ENCODE assay signal across 8 mouse cellular contexts in the genomic region with DNA sequence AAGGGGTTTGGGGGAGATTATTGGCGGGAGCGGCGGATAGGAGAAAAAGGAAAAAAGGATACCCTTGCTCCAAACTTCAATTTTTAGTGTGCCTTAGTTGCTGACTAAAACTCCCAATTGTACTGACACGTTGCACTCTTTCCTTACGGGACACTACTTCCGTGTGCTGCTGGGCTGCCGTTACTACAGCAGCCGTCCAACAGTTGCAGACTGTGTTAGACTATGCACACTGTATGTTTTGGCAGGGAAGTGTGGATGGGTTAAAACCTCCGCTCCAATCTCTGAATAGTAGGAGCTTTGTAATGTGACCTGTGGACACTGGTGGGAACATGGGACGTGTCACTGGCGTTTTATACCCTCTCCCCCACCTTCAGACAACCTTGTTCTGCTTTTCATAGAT. TPM values are rescaled to one million over a fixed set of nuclear protein-coding genes. Genes with fewer than 3 reads are reported as not detected.
DNase-seq lines count a peak whose midpoint lies in the region; ATAC-seq lines count a peak whose summit lies in the region.

No protein-coding gene starts in this region.

- peak overlapping the region; percentile 99 for H3K4me2 ChIP-seq in heart, embryonic 16.5 days (ENCODE audit: low read depth, low read length)
- H3K4me2 ChIP-seq in limb, embryonic 15.5 days, result peak overlapping the region; percentile 97
- H3K4me2 ChIP-seq in neural tube, embryonic 11.5 days (ENCODE audit: low read depth), result peak overlapping the region; percentile 92

- peak; percentile 85 for DNase-seq in heart, adult 11 months
- DNase-seq in heart, postnatal 14 days, result no peak
- no peak for DNase-seq in neural tube, embryonic 11.5 days (ENCODE audit: low spot score)
- no peak for DNase-seq in urinary bladder, postnatal 14 days (ENCODE audit: low spot score)
- DNase-seq in testis, postnatal 10 days (ENCODE audit: low spot score), result no peak

- no peaks in the 10 kb centered on the region for H3K27me3 ChIP-seq in heart, embryonic 16.5 days (ENCODE audit: control insufficient read depth, insufficient read depth, low read length)
- H3K27me3 ChIP-seq in limb, embryonic 15.5 days, result no peaks in the 10 kb centered on the region
- no peaks in the 10 kb centered on the region for H3K27me3 ChIP-seq in neural tube, embryonic 11.5 days (ENCODE audit: control insufficient read depth, insufficient read depth, low read length)

- peak overlapping the region; percentile 98 for H3K27ac ChIP-seq in heart, embryonic 16.5 days (ENCODE audit: low read length)
- H3K27ac ChIP-seq in limb, embryonic 15.5 days, result peak overlapping the region; percentile 97
- H3K27ac ChIP-seq in neural tube, embryonic 11.5 days (ENCODE audit: low read depth, low read length), result no peak overlapping the region

- peak overlapping the region; percentile 90 for H3K9ac ChIP-seq in heart, embryonic 16.5 days (ENCODE audit: low read length)
- peak overlapping the region; percentile 97 for H3K9ac ChIP-seq in limb, embryonic 15.5 days
- H3K9ac ChIP-seq in neural tube, embryonic 11.5 days (ENCODE audit: low read length), result peak overlapping the region; percentile 99

- H3K4me1 ChIP-seq in heart, embryonic 16.5 days (ENCODE audit: control insufficient read depth, insufficient read depth, low read length), result peaks cover 12% of the 10 kb centered on the region
- H3K4me1 ChIP-seq in limb, embryonic 15.5 days, result peaks cover 14% of the 10 kb centered on the region
- H3K4me1 ChIP-seq in neural tube, embryonic 11.5 days (ENCODE audit: control insufficient read depth, insufficient read depth, low read length), result peaks cover 3% of the 10 kb centered on the region

- under 1% methylated on average over 11 of the region's 11 CpGs for WGBS in heart, embryonic 16.5 days
- WGBS in limb, embryonic 15.5 days, result under 1% methylated on average over 11 of the region's 11 CpGs
- WGBS in neural tube, embryonic 11.5 days, result under 1% methylated on average over 11 of the region's 11 CpGs

- intact Hi-C loops in heart, postnatal 14 days (cut with DNase I), result loop anchor here (5.0 kb wide), 1 partner anchor 312 kb away; a partner anchor contains a TSS

- H3K9me3 ChIP-seq in heart, embryonic 16.5 days (replicated peaks; ENCODE audit: control insufficient read depth, low read length), result no peaks in the 10 kb centered on the region
- H3K9me3 ChIP-seq in limb, embryonic 15.5 days, result no peaks in the 10 kb centered on the region
- H3K9me3 ChIP-seq in neural tube, embryonic 11.5 days (ENCODE audit: control insufficient read depth, low read length), result no peaks in the 10 kb centered on the region

- peak overlapping the region; percentile 91 for H3K4me3 ChIP-seq in heart, embryonic 16.5 days (ENCODE audit: low read length)
- H3K4me3 ChIP-seq in limb, embryonic 15.5 days, result peak overlapping the region; percentile 89
- H3K4me3 ChIP-seq in neural tube, embryonic 11.5 days (ENCODE audit: low read depth, low read length), result peak overlapping the region; percentile 85

- H3K36me3 ChIP-seq in heart, embryonic 16.5 days (ENCODE audit: control insufficient read depth, insufficient read depth), result peaks cover 7% of the 10 kb centered on the region; the same call in 1 of the 2 replicates
- peaks cover 12% of the 10 kb centered on the region for H3K36me3 ChIP-seq in limb, embryonic 15.5 days
- H3K36me3 ChIP-seq in neural tube, embryonic 11.5 days (ENCODE audit: control insufficient read depth, insufficient read depth, low read length), result peaks cover 4% of the 10 kb centered on the region

- ATAC-seq in common myeloid progenitor, adult 5-6 weeks (replicated peaks; ENCODE audit: low read depth, poor library complexity, severe bottlenecking), result peak; percentile 30
- ATAC-seq in heart, embryonic 16.5 days (replicated peaks; ENCODE audit: extremely low read depth, insufficient read depth, low FRiP score), result peak; percentile 43
- ATAC-seq in limb, embryonic 15.5 days (ENCODE audit: insufficient number of reproducible peaks, low FRiP score, low TSS enrichment, low read depth), result 0 out of 2 replicates have a peak, but pooled peaks have one; percentile 25
- no peak for ATAC-seq in neural tube, embryonic 11.5 days (ENCODE audit: insufficient read depth, low FRiP score, low TSS enrichment)

RNA-seq across cellular contexts. Expression of a gene that starts 0.9 kb away (rescaled TPM):
- 1 to 10 TPM; 7.6 to 9.0 TPM for total RNA-seq in heart, postnatal 14 days (2021)
- 16.2 and 21.1 TPM in 2 replicates for total RNA-seq in common myeloid progenitor, adult 5-6 weeks (2017)
- 12.7 and 13.1 TPM in 2 replicates for polyA plus RNA-seq in heart, embryonic 16.5 days (2015; fragmentation: Nextera tagmentation; extraction: Ambion mirVana)
- 20.0 and 20.5 TPM in 2 replicates for polyA plus RNA-seq in limb, embryonic 15.5 days (2015; fragmentation: Nextera tagmentation; extraction: Ambion mirVana)
- 7.4 TPM in 2 replicates for polyA plus RNA-seq in neural tube, embryonic 11.5 days (2014; fragmentation: Nextera tagmentation; extraction: Ambion mirVana)

RNA-seq across cellular contexts. Expression of a gene that starts 1.4 kb away (rescaled TPM):
- 10 to 100 TPM; 24.0 to 26.0 TPM for total RNA-seq in heart, postnatal 14 days (2021)
- total RNA-seq in common myeloid progenitor, adult 5-6 weeks (2017), result 199 and 203 TPM in 2 replicates
- 115 and 138 TPM in 2 replicates for polyA plus RNA-seq in heart, embryonic 16.5 days (2015; fragmentation: Nextera tagmentation; extraction: Ambion mirVana)
- polyA plus RNA-seq in limb, embryonic 15.5 days (2015; fragmentation: Nextera tagmentation; extraction: Ambion mirVana), result 186 and 192 TPM in 2 replicates
- polyA plus RNA-seq in neural tube, embryonic 11.5 days (2014; fragmentation: Nextera tagmentation; extraction: Ambion mirVana), result 357 and 359 TPM in 2 replicates
